Mouse (Mus musculus) testis, adult 2 months (tissue): ENCODE results near the gene Tagln2. TPM values are rescaled to one million over a fixed set of nuclear protein-coding genes. Genes with fewer than 3 reads are reported as not detected.

Source experiments
- H3K27ac ChIP-seq: fragments of 200-500 bp; 2 replicates; pipeline ENCODE4 v1.5.1; 2012; ENCODE audit warnings: low read depth, low read length; ENCODE audit not compliant: control insufficient read depth, insufficient read depth
- H3K27me3 ChIP-seq: fragments of 200-500 bp; 2 replicates; pipeline ENCODE4 v1.6.1; 2012; ENCODE audit warnings: mild to moderate bottlenecking, low read length, moderate library complexity; ENCODE audit not compliant: control insufficient read depth, insufficient read depth
- H3K36me3 ChIP-seq: fragments of 200-500 bp; 2 replicates; pipeline ENCODE4 v1.6.1; 2012; ENCODE audit warnings: mild to moderate bottlenecking, low read length; ENCODE audit not compliant: control insufficient read depth, insufficient read depth
- H3K4me1 ChIP-seq: fragments of 200-500 bp; 2 replicates; pipeline ENCODE4 v1.6.1; 2012; ENCODE audit warnings: low read length; ENCODE audit not compliant: control insufficient read depth, insufficient read depth
- H3K4me3 ChIP-seq: fragments of 200-500 bp; 2 replicates; pipeline ENCODE4 v1.5.1; 2012; ENCODE audit warnings: low read depth, mild to moderate bottlenecking, low read length, moderate library complexity, mixed read lengths; ENCODE audit not compliant: control insufficient read depth
- CTCF ChIP-seq: fragments of 200-500 bp; IDR thresholded peaks from 2 replicates; pipeline ENCODE4 v1.5.1; 2012; ENCODE audit warnings: low read depth, mild to moderate bottlenecking, inconsistent platforms, low read length, moderate library complexity; ENCODE audit not compliant: control insufficient read depth, insufficient read depth, insufficient replicate concordance
- POLR2A ChIP-seq: fragments of 200-500 bp; IDR thresholded peaks from 2 replicates; pipeline ENCODE4 v1.6.1; 2012; ENCODE audit warnings: low read depth, mild to moderate bottlenecking, inconsistent platforms, low read length, moderate library complexity; ENCODE audit not compliant: control insufficient read depth
- polyA plus RNA-seq: library from polyadenylated mRNA; depleted of rRNA; stranded (reverse); fragments of >200 nt; gene quantifications from 2 replicates; pipeline ENCODE4 v1.2.3, GENCODE M21; 2012

The Tagln2 gene
- polyA plus RNA-seq, 1 experiment, result 7.6 TPM

GRCm38 (mm10) chr1:172469810-172470448 is 29.9 kb upstream of the Tagln2 start:
- no peaks in the 10 kb centered on the region for H3K27me3 ChIP-seq
- H3K36me3 ChIP-seq, result no peaks in the 10 kb centered on the region
- H3K4me3 ChIP-seq, result no peak overlapping the region
- TF ChIP-seq CTCF (no peak), POLR2A (no peak)
- no peaks in the 10 kb centered on the region for H3K4me1 ChIP-seq
- no peak overlapping the region for H3K27ac ChIP-seq

- Histone ChIP-seq H3K4me3 (no peak overlapping the region), H3K27me3 (no peaks in the 10 kb centered on the region), H3K4me1 (no peaks in the 10 kb centered on the region), H3K36me3 (no peaks in the 10 kb centered on the region), H3K27ac (no peak overlapping the region)
- no peak for TF ChIP-seq CTCF
- no peak for TF ChIP-seq POLR2A
Measured at GRCm38 (mm10) chr1:172472909-172473308, 26.9 kb upstream of the Tagln2 start.

- no peak for TF ChIP-seq CTCF
- no peak for TF ChIP-seq POLR2A
- no peak overlapping the region for H3K27ac ChIP-seq
- no peaks in the 10 kb centered on the region for H3K36me3 ChIP-seq
- no peaks in the 10 kb centered on the region for H3K27me3 ChIP-seq
- no peaks in the 10 kb centered on the region for H3K4me1 ChIP-seq
- H3K4me3 ChIP-seq, result no peak overlapping the region
Measured at GRCm38 (mm10) chr1:172474196-172474595, 25.7 kb upstream of the Tagln2 start.

- Histone ChIP-seq H3K4me1 (no peaks in the 10 kb centered on the region), H3K27ac (no peak within 1 kb of the TSS)
- TF ChIP-seq CTCF, result no peak
- no peak for TF ChIP-seq POLR2A
Measured at GRCm38 (mm10) chr1:172475054-172475741, 24.6 kb upstream of the Tagln2 start, which contains the start of gene Slamf9. TSS of gene Slamf9 (plus strand) at chr1:172475358.

GRCm38 (mm10) chr1:172478020-172478419 is 21.8 kb upstream of the Tagln2 start:
- Histone ChIP-seq H3K4me1 (peaks cover 6% of the 10 kb centered on the region), H3K36me3 (no peaks in the 10 kb centered on the region), H3K27ac (no peak overlapping the region), H3K4me3 (no peak overlapping the region), H3K27me3 (peaks cover 2% of the 10 kb centered on the region)
- no peak for TF ChIP-seq POLR2A
- no peak for TF ChIP-seq CTCF

More at GRCm38 (mm10) chr1:172475054-172475741, 24.6 kb upstream of the Tagln2 start, which contains the start of gene Slamf9:
- Histone ChIP-seq H3K27me3 (no peaks in the 10 kb centered on the region), H3K4me3 (no peak within 1 kb of the TSS), H3K36me3 (no peaks in the 10 kb centered on the region)

- Histone ChIP-seq H3K4me3 (peak overlapping the region; percentile 55; the same call in 1 of the 2 replicates), H3K4me1 (peaks cover 6% of the 10 kb centered on the region), H3K27me3 (peaks cover 2% of the 10 kb centered on the region), H3K27ac (no peak overlapping the region), H3K36me3 (no peaks in the 10 kb centered on the region)
- TF ChIP-seq POLR2A, result no peak
- TF ChIP-seq CTCF, result no peak
Measured at GRCm38 (mm10) chr1:172480376-172480775, 19.5 kb upstream of the Tagln2 start.

- TF ChIP-seq POLR2A (no peak), CTCF (no peak)
- Histone ChIP-seq H3K27ac (no peak overlapping the region), H3K36me3 (no peaks in the 10 kb centered on the region), H3K4me3 (peak overlapping the region; percentile 55), H3K4me1 (peaks cover 6% of the 10 kb centered on the region), H3K27me3 (peaks cover 2% of the 10 kb centered on the region)
Measured at GRCm38 (mm10) chr1:172481111-172481510, 18.7 kb upstream of the Tagln2 start.
